Mouse (Mus musculus): ENCODE results near the gene Gsc2. TPM values are rescaled to one million over a fixed set of nuclear protein-coding genes. Genes with fewer than 3 reads are reported as not detected.
A peak's percentile ranks its signal among the peaks of the same experiment; 100 is the strongest.

Gsc2 gene
- total and polyA plus RNA-seq, 3 experiments: not detected

DNA sequence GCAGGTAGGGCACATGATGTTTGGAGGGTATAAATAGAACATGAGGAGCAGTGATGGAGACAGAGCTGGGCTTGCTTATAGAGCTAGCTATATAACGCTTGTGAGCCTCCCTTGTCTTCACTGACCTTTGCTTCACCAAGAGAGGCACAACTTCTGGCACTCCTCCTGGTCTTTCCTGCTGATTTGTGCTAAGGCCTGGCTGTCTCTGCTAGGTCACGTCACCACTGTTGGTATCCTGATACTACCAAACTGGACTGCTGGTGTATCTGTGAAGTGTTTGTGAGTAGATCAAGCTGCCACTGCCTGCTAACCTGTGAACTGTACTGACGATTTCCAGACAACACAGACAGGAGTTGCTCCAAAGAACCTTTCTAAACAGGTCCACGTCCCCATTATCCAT, 39.7 kb downstream of the Gsc2 start:
- DNase-seq (ENCODE audit: low spot score) (no peak), ATAC-seq (ENCODE audit: extremely low read depth, insufficient number of reproducible peaks, low FRiP score, poor library complexity, severe bottlenecking) (no peak)
- no peak for TF ChIP-seq CTCF (IDR thresholded peaks at IDR 0.05; ENCODE audit: low read depth, low read length)
- no peak for TF ChIP-seq GATA1 (IDR thresholded peaks at IDR 0.05; ENCODE audit: borderline replicate concordance, low read length)
- no peak for TF ChIP-seq GATA2 (IDR thresholded peaks at IDR 0.05; ENCODE audit: borderline replicate concordance, low read depth, low read length)
- TF ChIP-seq POLR2AphosphoS5 (IDR thresholded peaks at IDR 0.05; ENCODE audit: insufficient replicate concordance, low read depth, low read length): no peak
- no peak for TF ChIP-seq TAL1 (conservative IDR thresholded peaks at IDR 0.05; ENCODE audit: low read depth, low read length)
- Histone ChIP-seq H3K4me3 (ENCODE audit: low read depth, low read length) (no peak overlapping the region), H3K36me3 (replicated peaks) (peaks cover 73% of the 10 kb centered on the region), H3K27me3 (ENCODE audit: insufficient read depth, low read length) (no peaks in the 10 kb centered on the region), H3K4me1 (ENCODE audit: insufficient read depth, low read depth, low read length) (peaks cover 52% of the 10 kb centered on the region), H3K9me3 (replicated peaks) (peaks cover 6% of the 10 kb centered on the region)

DNA sequence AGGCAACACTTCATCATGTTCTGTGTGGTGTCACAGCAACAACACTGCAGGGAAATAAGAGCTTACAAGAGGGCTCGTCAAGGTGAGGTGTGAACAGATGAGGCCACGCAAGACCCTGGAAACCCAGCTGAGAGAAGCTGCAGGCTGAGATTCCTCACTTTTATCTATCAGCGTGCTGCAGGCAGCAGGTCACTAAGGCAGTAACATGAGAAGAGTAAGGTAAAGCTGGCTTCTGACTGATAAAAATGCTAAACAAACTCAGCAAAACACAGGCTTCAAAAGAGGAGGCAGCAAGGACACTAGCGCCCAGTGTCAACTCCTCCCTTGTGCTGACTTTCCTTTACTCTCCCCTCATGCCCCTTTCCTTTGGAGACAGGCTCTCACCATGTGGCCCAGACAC, 41.9 kb downstream of the Gsc2 start:
- TF ChIP-seq CTCF (IDR thresholded peaks at IDR 0.05; ENCODE audit: low read depth, low read length) (no peak), GATA1 (IDR thresholded peaks at IDR 0.05; ENCODE audit: borderline replicate concordance, low read length) (no peak), POLR2AphosphoS5 (IDR thresholded peaks at IDR 0.05; ENCODE audit: insufficient replicate concordance, low read depth, low read length) (no peak), TAL1 (conservative IDR thresholded peaks at IDR 0.05; ENCODE audit: low read depth, low read length) (peak; percentile 75)
- no peak for DNase-seq (ENCODE audit: low spot score)
- Histone ChIP-seq H3K9me3 (replicated peaks) (no peaks in the 10 kb centered on the region), H3K27me3 (ENCODE audit: insufficient read depth, low read length) (no peaks in the 10 kb centered on the region), H3K4me1 (ENCODE audit: insufficient read depth, low read depth, low read length) (peaks cover 67% of the 10 kb centered on the region), H3K36me3 (replicated peaks) (peaks cover 73% of the 10 kb centered on the region), H3K4me3 (ENCODE audit: low read depth, low read length) (peak overlapping the region; percentile 43; the same call in 1 of the 2 replicates)
- peak; percentile 47 for ATAC-seq (ENCODE audit: extremely low read depth, insufficient number of reproducible peaks, low FRiP score, poor library complexity, severe bottlenecking)

DNA sequence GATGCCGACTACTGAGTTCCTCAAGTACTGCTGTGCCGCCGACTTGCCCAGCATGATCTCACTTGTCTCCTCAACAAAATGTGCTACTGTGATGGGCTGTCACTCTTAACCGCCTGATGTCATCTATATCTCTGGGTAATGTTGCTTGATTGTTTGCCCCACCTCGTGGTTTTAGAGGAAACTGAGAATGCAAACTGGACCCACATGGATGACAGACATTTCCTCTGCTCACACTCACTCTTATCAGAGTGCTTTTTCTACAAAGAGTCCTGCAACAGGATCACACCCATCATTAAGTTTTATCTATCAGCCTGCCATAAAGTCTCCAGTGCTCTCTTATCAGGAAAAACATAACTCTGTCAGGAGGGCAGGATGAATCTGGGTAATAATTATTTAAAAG, 43.6 kb downstream of the Gsc2 start:
- TF ChIP-seq TAL1 (conservative IDR thresholded peaks at IDR 0.05; ENCODE audit: low read depth, low read length) (peak; percentile 56), CTCF (IDR thresholded peaks at IDR 0.05; ENCODE audit: low read depth, low read length) (no peak)
- H3K27me3 ChIP-seq (ENCODE audit: insufficient read depth, low read length): no peaks in the 10 kb centered on the region
- H3K4me3 ChIP-seq (ENCODE audit: low read depth, low read length): no peak overlapping the region
- peaks cover 74% of the 10 kb centered on the region for H3K36me3 ChIP-seq (replicated peaks)
- ATAC-seq (ENCODE audit: extremely low read depth, insufficient number of reproducible peaks, low FRiP score, poor library complexity, severe bottlenecking) (peak; percentile 83), DNase-seq (ENCODE audit: low spot score) (peak; percentile 39)
- H3K4me1 ChIP-seq (ENCODE audit: insufficient read depth, low read depth, low read length): peaks cover 65% of the 10 kb centered on the region
- no peaks in the 10 kb centered on the region for H3K9me3 ChIP-seq (replicated peaks)

DNA sequence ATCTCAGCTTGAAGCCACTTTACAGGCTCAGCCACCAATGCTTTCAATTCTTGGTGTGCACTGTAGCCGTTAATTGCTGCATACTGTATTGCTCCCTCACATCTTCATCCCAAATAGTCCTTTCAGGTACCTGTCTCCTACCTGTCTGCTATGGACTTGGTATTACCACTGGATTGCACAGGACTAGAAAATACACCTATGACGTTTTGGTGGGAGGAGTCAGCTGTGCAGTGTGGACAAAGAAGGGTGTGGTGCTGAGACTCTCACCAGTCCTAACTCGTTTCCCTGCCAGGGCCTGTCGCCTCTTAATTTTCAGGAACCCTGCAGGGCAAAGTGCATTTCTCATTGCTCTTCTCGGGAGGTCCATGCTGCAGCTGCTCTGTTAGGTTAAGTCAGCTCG, 49.1 kb downstream of the Gsc2 start:
- TF ChIP-seq TAL1 (conservative IDR thresholded peaks at IDR 0.05; ENCODE audit: low read depth, low read length) (no peak), GATA1 (IDR thresholded peaks at IDR 0.05; ENCODE audit: borderline replicate concordance, low read length) (no peak), CTCF (IDR thresholded peaks at IDR 0.05; ENCODE audit: low read depth, low read length) (no peak), GATA2 (IDR thresholded peaks at IDR 0.05; ENCODE audit: borderline replicate concordance, low read depth, low read length) (no peak), POLR2AphosphoS5 (IDR thresholded peaks at IDR 0.05; ENCODE audit: insufficient replicate concordance, low read depth, low read length) (no peak)
- peaks cover 29% of the 10 kb centered on the region for H3K4me1 ChIP-seq (ENCODE audit: insufficient read depth, low read depth, low read length)
- H3K4me3 ChIP-seq (ENCODE audit: low read depth, low read length): no peak overlapping the region
- no peaks in the 10 kb centered on the region for H3K9me3 ChIP-seq (replicated peaks)
- DNase-seq (ENCODE audit: low spot score) (no peak), ATAC-seq (ENCODE audit: extremely low read depth, insufficient number of reproducible peaks, low FRiP score, poor library complexity, severe bottlenecking) (no peak)
- no peaks in the 10 kb centered on the region for H3K27me3 ChIP-seq (ENCODE audit: insufficient read depth, low read length)
- peaks cover 81% of the 10 kb centered on the region for H3K36me3 ChIP-seq (replicated peaks)

DNA sequence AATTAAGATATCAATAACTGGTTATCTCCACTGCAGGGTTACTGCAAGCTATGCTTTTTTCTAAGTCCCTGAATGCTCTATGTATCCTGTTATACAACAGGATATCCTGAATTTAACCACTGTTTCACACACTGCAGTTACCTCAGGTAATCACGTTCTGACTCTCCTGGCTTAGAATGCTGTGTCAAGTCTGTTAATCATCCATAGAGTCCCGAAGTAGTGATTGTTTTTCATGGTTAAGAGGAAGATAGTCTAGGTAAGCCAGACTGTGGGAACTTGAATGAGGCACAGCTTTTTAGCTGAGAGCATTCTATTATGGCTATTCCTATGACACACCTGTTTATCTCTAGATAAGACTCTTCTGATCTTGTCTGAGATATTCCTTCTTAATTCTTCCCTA, 49.6 kb downstream of the Gsc2 start:
- H3K9me3 ChIP-seq (replicated peaks): no peaks in the 10 kb centered on the region
- no peak for TF ChIP-seq GATA1 (IDR thresholded peaks at IDR 0.05; ENCODE audit: borderline replicate concordance, low read length)
- TF ChIP-seq CTCF (IDR thresholded peaks at IDR 0.05; ENCODE audit: low read depth, low read length): no peak
- TF ChIP-seq TAL1 (conservative IDR thresholded peaks at IDR 0.05; ENCODE audit: low read depth, low read length): no peak
- no peak for TF ChIP-seq GATA2 (IDR thresholded peaks at IDR 0.05; ENCODE audit: borderline replicate concordance, low read depth, low read length)
- TF ChIP-seq POLR2AphosphoS5 (IDR thresholded peaks at IDR 0.05; ENCODE audit: insufficient replicate concordance, low read depth, low read length): no peak
- no peak overlapping the region for H3K4me3 ChIP-seq (ENCODE audit: low read depth, low read length)
- DNase-seq (ENCODE audit: low spot score) (no peak), ATAC-seq (ENCODE audit: extremely low read depth, insufficient number of reproducible peaks, low FRiP score, poor library complexity, severe bottlenecking) (no peak)
- H3K4me1 ChIP-seq (ENCODE audit: insufficient read depth, low read depth, low read length): peaks cover 25% of the 10 kb centered on the region
- peaks cover 81% of the 10 kb centered on the region for H3K36me3 ChIP-seq (replicated peaks)
- H3K27me3 ChIP-seq (ENCODE audit: insufficient read depth, low read length): no peaks in the 10 kb centered on the region

Other genes starting within 250 kb of the Gsc2 start
- gene Med15, start 182.2 kb downstream of the Gsc2 start, total RNA-seq (2014; fragmentation: Nextera tagmentation): 80.8 and 97.0 TPM in 2 replicates
- gene Med15, start 182.2 kb downstream of the Gsc2 start, total RNA-seq (2017): 20.3 and 23.4 TPM in 2 replicates
- 221 and 227 TPM in 2 replicates for gene Med15, start 182.2 kb downstream of the Gsc2 start, polyA plus RNA-seq (2012)
- not detected in 2 replicates for gene Klhl22, start 155.4 kb downstream of the Gsc2 start, total RNA-seq (2014; fragmentation: Nextera tagmentation)
- 0.06 and 2.1 TPM in 2 replicates for gene Klhl22, start 155.4 kb downstream of the Gsc2 start, total RNA-seq (2017)
- not detected in 2 replicates for gene Klhl22, start 155.4 kb downstream of the Gsc2 start, polyA plus RNA-seq (2012)
- gene Scarf2, start 117.8 kb downstream of the Gsc2 start, total RNA-seq (2014; fragmentation: Nextera tagmentation): not detected in 2 replicates
- gene Scarf2, start 117.8 kb downstream of the Gsc2 start, total RNA-seq (2017): 0.06 TPM in 1 of 2 replicates, not detected in the other
- not detected in 2 replicates for gene Scarf2, start 117.8 kb downstream of the Gsc2 start, polyA plus RNA-seq (2012)
- gene B830017H08Rik, start 81.9 kb downstream of the Gsc2 start, total RNA-seq (2014; fragmentation: Nextera tagmentation): not detected in 2 replicates
- 0.33 TPM in 1 of 2 replicates, not detected in the other for gene B830017H08Rik, start 81.9 kb downstream of the Gsc2 start, total RNA-seq (2017)
- gene B830017H08Rik, start 81.9 kb downstream of the Gsc2 start, polyA plus RNA-seq (2012): 0.17 and 0.23 TPM in 2 replicates
- gene Car15, start 76.7 kb downstream of the Gsc2 start, total RNA-seq (2014; fragmentation: Nextera tagmentation): 2.3 and 2.4 TPM in 2 replicates
- 2.3 and 3.3 TPM in 2 replicates for gene Car15, start 76.7 kb downstream of the Gsc2 start, total RNA-seq (2017)
- 0.13 and 0.89 TPM in 2 replicates for gene Car15, start 76.7 kb downstream of the Gsc2 start, polyA plus RNA-seq (2012)
- 0.75 and 1.0 TPM in 2 replicates for gene Gm20518, start 23.4 kb downstream of the Gsc2 start, total RNA-seq (2014; fragmentation: Nextera tagmentation)
- gene Gm20518, start 23.4 kb downstream of the Gsc2 start, total RNA-seq (2017): 0.52 and 1.0 TPM in 2 replicates
- 0.09 and 0.17 TPM in 2 replicates for gene Gm20518, start 23.4 kb downstream of the Gsc2 start, polyA plus RNA-seq (2012)
- gene Tssk1, start 20.8 kb downstream of the Gsc2 start, total RNA-seq (2014; fragmentation: Nextera tagmentation): not detected in 2 replicates
- 0.16 TPM in 1 of 2 replicates, not detected in the other for gene Tssk1, start 20.8 kb downstream of the Gsc2 start, total RNA-seq (2017)
- gene Tssk1, start 20.8 kb downstream of the Gsc2 start, polyA plus RNA-seq (2012): not detected in 2 replicates
- 20.5 and 23.2 TPM in 2 replicates for gene Dgcr2, start 16.5 kb downstream of the Gsc2 start, total RNA-seq (2014; fragmentation: Nextera tagmentation)
- 25.5 and 32.2 TPM in 2 replicates for gene Dgcr2, start 16.5 kb downstream of the Gsc2 start, total RNA-seq (2017)
- gene Dgcr2, start 16.5 kb downstream of the Gsc2 start, polyA plus RNA-seq (2012): 16.5 and 27.8 TPM in 2 replicates
- gene Tssk2, start 16.4 kb downstream of the Gsc2 start, total RNA-seq (2014; fragmentation: Nextera tagmentation): not detected in 2 replicates
- 0.23 TPM in 1 of 2 replicates, not detected in the other for gene Tssk2, start 16.4 kb downstream of the Gsc2 start, total RNA-seq (2017)
- not detected in 2 replicates for gene Tssk2, start 16.4 kb downstream of the Gsc2 start, polyA plus RNA-seq (2012)
- 13.7 and 19.3 TPM in 2 replicates for gene Ess2, start 3.7 kb downstream of the Gsc2 start, total RNA-seq (2014; fragmentation: Nextera tagmentation)
- gene Ess2, start 3.7 kb downstream of the Gsc2 start, total RNA-seq (2017): 29.1 and 31.0 TPM in 2 replicates
- gene Ess2, start 3.7 kb downstream of the Gsc2 start, polyA plus RNA-seq (2012): 25.6 and 27.6 TPM in 2 replicates
- 47.5 and 57.3 TPM in 2 replicates for gene Slc25a1, start 13.2 kb upstream of the Gsc2 start, total RNA-seq (2014; fragmentation: Nextera tagmentation)
- gene Slc25a1, start 13.2 kb upstream of the Gsc2 start, total RNA-seq (2017): 76.4 and 92.8 TPM in 2 replicates
- gene Slc25a1, start 13.2 kb upstream of the Gsc2 start, polyA plus RNA-seq (2012): 209 and 244 TPM in 2 replicates
- not detected in 2 replicates for gene Vpreb2, start 65.4 kb upstream of the Gsc2 start, total RNA-seq (2014; fragmentation: Nextera tagmentation)
- not detected in 2 replicates for gene Vpreb2, start 65.4 kb upstream of the Gsc2 start, total RNA-seq (2017)
- not detected in 2 replicates for gene Vpreb2, start 65.4 kb upstream of the Gsc2 start, polyA plus RNA-seq (2012)
- gene Dgcr6, start 137.8 kb upstream of the Gsc2 start, total RNA-seq (2014; fragmentation: Nextera tagmentation): 18.4 and 22.4 TPM in 2 replicates
- 14.1 and 19.6 TPM in 2 replicates for gene Dgcr6, start 137.8 kb upstream of the Gsc2 start, total RNA-seq (2017)
- gene Dgcr6, start 137.8 kb upstream of the Gsc2 start, polyA plus RNA-seq (2012): 20.4 and 23.8 TPM in 2 replicates
- 2.0 and 8.1 TPM in 2 replicates for gene Prodh, start 175.1 kb upstream of the Gsc2 start, total RNA-seq (2014; fragmentation: Nextera tagmentation)
- gene Prodh, start 175.1 kb upstream of the Gsc2 start, total RNA-seq (2017): 12.5 and 14.5 TPM in 2 replicates
- 14.9 and 17.1 TPM in 2 replicates for gene Prodh, start 175.1 kb upstream of the Gsc2 start, polyA plus RNA-seq (2012)
- not detected in 2 replicates for gene Rtn4r, start 212.6 kb upstream of the Gsc2 start, total RNA-seq (2014; fragmentation: Nextera tagmentation)
- gene Rtn4r, start 212.6 kb upstream of the Gsc2 start, total RNA-seq (2017): 0.11 and 0.23 TPM in 2 replicates
- not detected in 2 replicates for gene Rtn4r, start 212.6 kb upstream of the Gsc2 start, polyA plus RNA-seq (2012)

Data from G1E (cell line).